Mouse (Mus musculus): ENCODE results near the gene Spata21.

The Spata21 gene

GRCm38 (mm10) chr4:141076761-141077506 is 11.2 kb upstream of the Spata21 start:
- DNase-seq (ENCODE audit: low spot score in 2 of 2), result no peak

GRCm38 (mm10) chr4:141077681-141078509 is 10.2 kb upstream of the Spata21 start, which contains the start of gene Necap2:
Gene Necap2, minus strand, starts transcription at chr4:141078357.
- peak; percentile 90 to 91 for DNase-seq (ENCODE audit: low spot score in 2 of 2)

GRCm38 (mm10) chr4:141078510-141079137 is 9.5 kb upstream of the Spata21 start:
- no peak for DNase-seq (ENCODE audit: low spot score in 2 of 2)

- no peak for DNase-seq (ENCODE audit: low spot score in 2 of 2)
These were observed 1.3 kb upstream of the Spata21 start for GRCm38 (mm10) chr4:141086862-141087261.

GRCm38 (mm10) chr4:141088714-141089113 is 581 bp downstream of the Spata21 start:
- no peak for DNase-seq (ENCODE audit: low spot score in 2 of 2)

GRCm38 (mm10) chr4:141095016-141095415 is 6.9 kb downstream of the Spata21 start:
- no peak for DNase-seq (ENCODE audit: low spot score in 2 of 2)

- no peak for DNase-seq (ENCODE audit: low spot score in 2 of 2)
These were observed 8.6 kb downstream of the Spata21 start for GRCm38 (mm10) chr4:141096710-141097109.

GRCm38 (mm10) chr4:141098935-141099334 is 10.8 kb downstream of the Spata21 start:
- DNase-seq (ENCODE audit: low spot score in 2 of 2), result no peak

GRCm38 (mm10) chr4:141099956-141100355 is 11.8 kb downstream of the Spata21 start:
- DNase-seq (ENCODE audit: low spot score in 2 of 2), result no peak

- DNase-seq (ENCODE audit: low spot score in 2 of 2), result no peak
These were observed 13.2 kb downstream of the Spata21 start for GRCm38 (mm10) chr4:141101291-141101690.

GRCm38 (mm10) chr4:141101855-141102254 is 13.7 kb downstream of the Spata21 start:
- DNase-seq (ENCODE audit: low spot score in 2 of 2), result no peak

GRCm38 (mm10) chr4:141106526-141107183 is 18.5 kb downstream of the Spata21 start:
- DNase-seq (ENCODE audit: low spot score in 2 of 2), result no peak

GRCm38 (mm10) chr4:141108196-141108732 is 20.1 kb downstream of the Spata21 start:
- no peak for DNase-seq (ENCODE audit: low spot score in 2 of 2)

GRCm38 (mm10) chr4:141113831-141114230 is 25.7 kb downstream of the Spata21 start:
- no peak for DNase-seq (ENCODE audit: low spot score in 2 of 2)

- peak in 1 of 2 experiments; percentile 58 for DNase-seq (ENCODE audit: low spot score in 2 of 2)
These were observed 26.4 kb downstream of the Spata21 start for GRCm38 (mm10) chr4:141114521-141114981.

- no peak for DNase-seq (ENCODE audit: low spot score in 2 of 2)
These were observed 27.3 kb downstream of the Spata21 start for GRCm38 (mm10) chr4:141115398-141115797.

GRCm38 (mm10) chr4:141118691-141119090 is 30.6 kb downstream of the Spata21 start:
- DNase-seq (ENCODE audit: low spot score in 2 of 2), result no peak

GRCm38 (mm10) chr4:141120700-141121099 is 32.6 kb downstream of the Spata21 start:
- DNase-seq (ENCODE audit: low spot score in 2 of 2), result peak in 1 of 2 experiments; percentile 66

GRCm38 (mm10) chr4:141122663-141123062 is 34.5 kb downstream of the Spata21 start:
- no peak for DNase-seq (ENCODE audit: low spot score in 2 of 2)

- no peak for DNase-seq (ENCODE audit: low spot score in 2 of 2)
These were observed 34.9 kb downstream of the Spata21 start for GRCm38 (mm10) chr4:141123065-141123464.

GRCm38 (mm10) chr4:141129190-141129710 is 41.1 kb downstream of the Spata21 start:
- no peak for DNase-seq (ENCODE audit: low spot score in 2 of 2)
